Mouse (Mus musculus) erythroblast, embryonic 14.5 days (primary cell): ENCODE measurements around the gene Aifm2.

Source experiments
- GATA1 ChIP-seq: IDR thresholded peaks from 2 replicates; pipeline ENCODE4 v1.6.1; 2012; ENCODE audit warnings: low read length, inconsistent platforms, mixed read lengths
- TAL1 ChIP-seq: IDR thresholded peaks from 3 replicates; pipeline ENCODE4 v1.6.1; 2012; ENCODE audit warnings: low read length, inconsistent platforms, mixed read lengths

GRCm38 (mm10) chr10:61715996-61716864 is 1.2 kb downstream of the Aifm2 start:
- TF ChIP-seq TAL1 (no peak), GATA1 (no peak)
